Mouse (Mus musculus): ENCODE results near the gene Dnaaf3.
"Not testable (repeated sequence)": the region's sequence is repeated elsewhere in the genome, so short reads cannot be mapped to it uniquely, and the experiment has no call there.

Gene Dnaaf3

DNA sequence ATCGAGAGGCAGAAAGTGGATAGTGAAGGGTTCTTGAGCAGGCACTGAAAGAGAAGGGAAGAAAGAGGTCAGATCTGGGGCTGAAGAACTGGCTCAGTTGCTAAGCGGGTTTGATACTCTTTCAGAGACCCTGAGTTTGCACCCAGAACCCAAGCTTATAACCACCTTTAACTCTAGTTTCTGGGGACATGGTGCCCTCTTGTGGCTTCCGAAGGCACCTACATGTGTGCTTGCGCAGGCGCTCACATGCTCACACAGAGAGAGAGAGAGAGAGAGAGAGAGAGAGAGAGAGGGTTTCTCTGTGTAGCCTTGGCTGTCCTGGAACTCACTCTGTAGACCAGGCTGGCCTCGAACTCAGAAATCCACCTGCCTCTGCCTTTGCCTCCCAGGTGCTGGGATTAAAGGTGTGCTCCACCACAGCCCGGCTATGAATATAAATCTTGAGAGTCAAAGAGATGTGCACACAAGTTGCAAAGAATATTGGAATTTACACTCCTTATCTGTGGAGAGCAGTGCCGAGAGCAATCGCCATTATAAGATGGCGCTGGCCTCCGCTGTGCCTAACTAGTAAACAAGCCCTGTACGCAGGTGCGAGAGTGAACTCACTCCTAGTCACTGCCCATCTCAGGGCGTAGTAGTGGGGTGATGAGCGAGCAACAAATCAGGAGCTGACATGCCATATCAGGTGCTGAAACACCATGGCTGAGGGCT, 7.9 kb downstream of the Dnaaf3 start, which contains the start of gene Tnni3:
TSS of gene Tnni3 (minus strand) at position 18 of the 711 bp plus-strand sequence.
- not testable (repeated sequence) for TF ChIP-seq GATA4 (IDR thresholded peaks at IDR 0.05; ENCODE audit: insufficient replicate concordance, low read length)

DNA sequence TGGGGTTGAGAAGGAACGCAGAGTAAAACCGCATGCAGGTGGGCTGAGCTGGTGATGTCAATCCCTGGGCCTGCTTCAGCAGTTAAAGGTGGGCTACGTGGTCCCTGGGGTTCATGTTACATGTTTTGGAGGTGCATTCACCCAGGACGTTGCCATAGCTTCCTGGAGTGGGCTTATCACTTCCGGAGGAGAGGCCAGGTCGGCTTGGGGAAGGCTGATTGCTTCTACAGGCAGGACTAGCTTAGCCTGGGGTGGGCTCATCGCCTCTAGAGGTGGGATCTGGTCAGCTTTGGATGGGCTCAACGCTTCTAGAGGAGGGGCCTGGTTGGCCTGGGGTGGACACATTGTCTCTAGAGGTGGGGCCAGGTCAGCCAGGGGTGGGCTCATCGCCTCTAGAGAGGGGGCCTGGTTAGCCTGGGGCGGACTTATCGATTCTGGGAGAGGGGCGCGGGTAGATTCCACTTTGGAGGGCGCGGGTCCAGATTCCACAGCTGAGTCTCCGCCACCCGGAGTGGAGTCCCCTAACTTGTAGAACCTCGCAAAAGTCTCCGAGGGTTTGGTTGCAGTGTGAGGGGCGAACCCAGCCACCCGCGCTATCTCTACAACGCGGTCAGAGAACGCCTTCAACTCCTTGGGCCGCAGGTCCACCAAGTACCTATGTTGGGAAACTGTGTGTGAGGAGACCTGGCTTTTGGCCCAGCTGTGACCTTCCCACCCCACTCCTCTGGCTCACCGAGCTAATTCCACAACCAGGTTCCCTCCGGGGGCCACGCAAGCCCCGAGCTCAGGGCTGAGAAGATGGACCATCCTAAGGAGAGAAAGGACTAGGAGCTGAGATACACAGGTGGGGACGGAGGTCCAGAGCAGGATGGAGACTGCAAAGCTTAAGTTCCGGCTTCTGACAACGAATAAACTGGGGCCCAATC, 8.8 kb downstream of the Dnaaf3 start:
- TF ChIP-seq GATA4 (IDR thresholded peaks at IDR 0.05; ENCODE audit: insufficient replicate concordance, low read length): no peak

DNA sequence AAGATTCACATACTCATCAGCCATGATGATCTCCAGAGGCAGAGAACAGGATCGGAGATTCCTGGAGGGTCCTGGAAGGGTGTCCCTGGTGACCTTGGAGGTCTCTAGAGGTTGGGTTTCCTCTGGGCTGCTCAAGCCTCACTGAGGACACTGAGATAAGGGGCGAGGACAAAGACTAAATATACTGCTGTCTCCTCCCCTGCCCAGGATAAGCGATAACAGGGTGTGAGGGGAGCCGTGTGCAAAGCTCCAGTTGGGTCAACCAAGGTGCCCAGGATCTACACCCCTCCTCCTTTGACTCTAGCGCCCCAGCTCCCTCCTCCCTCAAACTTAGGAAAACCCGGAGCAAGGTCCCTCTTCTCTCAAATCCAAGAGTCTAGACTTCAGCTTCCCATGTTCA, 10.0 kb downstream of the Dnaaf3 start:
- no peak for TF ChIP-seq GATA4 (IDR thresholded peaks at IDR 0.05; ENCODE audit: insufficient replicate concordance, low read length)

DNA sequence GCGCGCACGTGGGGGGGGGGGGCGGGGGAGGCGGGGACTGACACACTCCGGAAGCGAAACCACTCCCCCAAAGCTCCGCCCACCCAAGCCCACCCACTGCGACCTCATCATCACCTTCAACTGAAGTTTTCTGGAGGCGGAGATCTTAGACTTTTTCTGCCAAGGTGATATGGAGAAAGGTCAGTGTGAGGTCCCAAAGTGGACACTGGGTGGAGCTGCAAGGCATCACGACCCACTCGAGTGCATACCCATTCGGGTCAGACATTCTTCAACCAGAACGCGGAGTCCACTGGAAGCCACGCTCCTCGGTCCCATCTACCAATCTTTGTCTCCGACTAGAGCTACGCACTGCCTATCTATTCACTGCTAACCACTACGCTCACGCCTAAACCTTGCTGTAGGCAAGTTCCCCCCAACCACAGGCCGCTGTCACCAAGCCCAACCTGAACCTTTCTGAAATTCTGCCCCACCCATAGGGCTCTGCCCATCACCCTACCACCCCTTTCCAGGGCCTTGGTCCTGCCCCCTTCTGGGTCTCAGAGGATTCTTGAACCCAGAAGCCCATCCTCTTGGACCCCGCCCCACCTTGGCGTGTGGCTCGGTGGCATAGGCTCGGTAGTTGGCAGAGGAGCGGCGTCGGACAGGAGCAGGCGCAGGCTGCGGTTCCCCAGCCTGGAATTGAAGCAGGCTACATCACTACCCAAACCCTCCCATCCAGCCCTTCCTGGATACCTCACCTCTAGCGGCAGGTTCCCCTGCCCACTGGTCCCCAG, 10.8 kb downstream of the Dnaaf3 start:
- no peak for TF ChIP-seq GATA4 (IDR thresholded peaks at IDR 0.05; ENCODE audit: insufficient replicate concordance, low read length)

DNA sequence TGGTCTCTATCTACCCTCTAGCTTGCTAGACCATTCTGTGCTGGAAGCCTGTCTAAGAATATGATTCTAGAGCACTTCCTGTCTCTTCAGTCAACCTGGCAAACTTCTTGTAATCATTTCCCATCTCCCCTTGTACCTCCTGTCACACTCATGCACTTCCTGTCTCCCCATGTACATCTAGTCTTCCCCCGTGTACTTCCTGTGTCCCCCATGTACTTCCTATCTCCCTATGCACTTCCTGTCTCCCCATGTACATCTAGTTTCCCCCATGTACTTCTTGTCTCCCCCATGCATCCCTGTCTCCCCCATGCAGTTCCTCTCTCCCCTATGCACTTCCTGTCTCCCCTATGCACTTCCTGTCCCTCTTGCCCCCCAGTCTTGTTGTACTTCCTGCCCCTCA, 13.8 kb downstream of the Dnaaf3 start:
- no peak for TF ChIP-seq GATA4 (IDR thresholded peaks at IDR 0.05; ENCODE audit: insufficient replicate concordance, low read length)

DNA sequence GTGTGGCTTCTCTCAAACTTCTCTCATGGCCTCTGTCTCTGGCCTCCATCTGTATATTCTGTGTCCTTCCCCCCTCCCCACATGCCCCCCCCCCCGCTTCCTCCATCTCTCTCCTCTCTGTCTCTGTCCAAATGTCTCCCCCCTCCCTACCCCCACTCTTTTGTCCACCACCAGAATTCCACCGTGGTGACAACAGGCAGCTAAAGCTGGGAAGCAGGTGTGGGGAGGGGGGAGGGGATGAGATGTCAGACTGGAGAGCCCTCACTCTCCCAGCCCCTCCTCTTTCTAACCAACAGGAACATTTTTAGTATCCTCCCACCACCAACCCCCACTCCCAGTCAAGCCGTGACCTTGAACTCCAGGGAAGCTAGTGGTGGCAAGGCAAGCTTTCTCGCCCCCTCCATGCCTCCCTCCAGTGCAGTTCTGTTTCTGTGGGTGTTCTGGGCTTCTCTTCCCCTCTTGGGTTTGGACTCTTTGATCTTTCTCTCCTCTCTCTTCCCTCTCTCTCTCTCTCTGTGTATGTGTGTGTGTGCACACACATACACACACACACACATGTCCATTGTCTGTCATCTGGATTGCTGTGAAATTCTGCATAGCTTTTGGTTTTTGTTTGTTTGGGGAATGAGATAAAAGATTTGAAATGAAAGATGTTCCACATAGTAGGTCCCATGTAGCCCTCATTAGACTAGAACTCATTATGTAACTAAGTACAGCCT, 15.8 kb downstream of the Dnaaf3 start, which contains the start of gene Tnnt1:
TSS of gene Tnnt1 (minus strand) at position 51 of the 719 bp plus-strand sequence.
- no peak for TF ChIP-seq GATA4 (IDR thresholded peaks at IDR 0.05; ENCODE audit: insufficient replicate concordance, low read length)

DNA sequence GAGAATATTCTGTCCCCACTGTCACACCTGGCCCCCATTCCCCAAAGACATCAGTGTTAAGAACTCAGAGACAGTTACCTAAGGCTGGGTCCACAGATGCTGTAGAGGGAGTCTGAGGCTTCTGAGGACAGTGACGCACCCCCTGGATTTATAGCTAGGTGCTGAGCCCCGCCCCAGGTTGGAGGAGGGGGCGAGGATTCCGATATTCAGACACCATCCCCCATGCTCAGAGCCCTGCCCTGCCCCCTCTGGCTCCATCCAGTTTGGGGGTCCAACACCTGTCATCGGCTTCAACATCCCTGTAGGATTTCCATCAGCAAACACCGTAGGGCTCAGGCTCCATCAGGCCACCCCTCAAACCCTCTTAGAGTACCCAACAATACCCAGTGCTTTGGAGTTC, 16.4 kb downstream of the Dnaaf3 start:
- TF ChIP-seq GATA4 (IDR thresholded peaks at IDR 0.05; ENCODE audit: insufficient replicate concordance, low read length): no peak

DNA sequence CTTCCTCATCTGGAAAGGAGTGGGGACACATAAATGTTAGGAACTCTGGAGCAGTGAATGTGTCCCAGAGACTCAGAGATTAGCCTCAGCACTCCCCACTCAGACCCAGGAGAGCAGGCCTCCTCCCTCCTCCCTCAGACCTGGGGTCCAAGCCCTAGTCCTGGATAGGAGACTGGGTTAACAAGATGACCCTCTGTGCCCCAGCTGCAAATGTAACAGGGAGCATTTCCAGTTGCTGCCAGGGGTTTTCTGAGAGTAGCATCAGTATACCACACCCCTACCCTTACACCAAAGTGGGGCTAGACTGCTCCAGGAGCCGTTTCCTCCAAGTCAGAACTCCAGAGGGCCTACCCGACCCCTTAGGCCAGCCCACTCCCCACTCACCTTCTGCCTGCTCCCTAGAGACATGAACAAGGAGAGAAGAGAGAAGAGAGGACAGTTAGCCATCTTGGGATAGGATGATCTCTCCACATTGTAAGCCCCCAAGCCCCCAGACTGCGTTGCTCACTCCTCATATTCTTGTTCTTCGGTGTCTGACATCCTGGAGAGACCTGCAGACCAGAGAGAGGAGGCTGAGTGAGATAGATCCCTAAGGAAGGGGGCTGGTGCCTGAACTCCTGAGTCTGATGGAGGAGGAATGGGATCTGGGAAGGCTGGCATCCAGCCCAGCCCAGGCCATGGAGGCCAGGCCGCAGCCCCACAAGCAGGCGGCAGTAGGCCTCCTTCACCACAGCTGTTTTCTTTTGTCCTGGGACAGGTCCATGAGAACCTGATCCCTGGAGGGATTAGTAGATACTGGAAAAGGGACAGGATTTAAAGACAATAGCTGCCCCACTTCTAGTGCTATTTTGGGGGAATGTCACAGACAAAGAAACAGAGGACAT, 18.2 kb downstream of the Dnaaf3 start:
- no peak for TF ChIP-seq GATA4 (IDR thresholded peaks at IDR 0.05; ENCODE audit: insufficient replicate concordance, low read length)

DNA sequence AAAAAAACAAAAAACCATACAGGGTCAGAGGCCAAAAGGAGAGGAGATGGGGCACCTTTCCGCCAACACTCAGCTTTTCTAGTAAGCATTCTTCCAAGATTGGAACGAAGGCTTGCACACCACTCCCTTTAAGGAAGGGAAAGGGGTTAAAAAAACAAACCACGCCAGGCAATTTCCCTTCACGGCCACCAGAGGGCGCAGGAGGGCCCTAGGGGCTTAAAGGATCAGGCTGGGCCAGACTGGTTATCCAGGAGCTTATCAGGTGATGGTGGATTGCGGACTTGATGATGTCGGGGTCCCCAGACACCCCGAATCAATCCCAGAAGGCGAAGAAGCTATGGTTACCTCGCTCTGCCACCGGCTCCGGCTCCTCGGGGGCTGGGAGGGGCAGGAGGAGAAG, 19.0 kb downstream of the Dnaaf3 start:
- no peak for TF ChIP-seq GATA4 (IDR thresholded peaks at IDR 0.05; ENCODE audit: insufficient replicate concordance, low read length)

DNA sequence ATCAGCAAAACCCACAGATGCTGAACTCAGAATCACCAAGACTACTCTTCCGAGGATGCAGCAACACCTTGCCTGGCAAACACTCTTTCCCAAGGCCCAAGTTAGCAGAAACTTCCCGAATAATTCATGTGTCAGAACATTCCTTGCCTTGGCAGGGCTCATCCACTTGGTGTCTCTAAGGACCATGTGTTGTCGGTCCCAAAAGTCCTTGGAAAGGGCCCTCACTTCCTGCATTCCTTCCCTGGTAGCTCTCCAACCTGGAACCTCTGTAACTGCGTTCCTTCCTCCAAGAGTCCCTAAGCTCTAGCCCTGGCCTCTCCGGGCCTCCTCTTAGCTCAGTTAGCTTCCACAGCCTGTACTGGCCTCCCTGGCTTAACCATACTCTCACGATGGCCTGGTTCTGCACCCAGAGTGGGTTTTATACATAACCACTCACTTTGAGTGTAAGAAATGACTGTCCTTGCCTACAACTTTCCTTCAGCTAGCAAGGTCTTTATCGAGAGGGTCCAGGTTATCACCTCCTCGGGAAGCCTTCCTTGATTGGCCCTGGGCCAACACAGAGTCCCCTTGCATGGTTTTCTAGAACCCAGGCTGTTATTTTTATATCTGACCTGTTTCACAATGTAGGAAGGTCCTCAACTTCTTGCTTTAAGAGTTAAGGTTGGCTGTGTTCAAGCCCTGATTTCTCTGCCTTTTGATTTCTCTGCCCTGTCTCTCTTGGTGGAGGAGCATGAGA, 20.6 kb downstream of the Dnaaf3 start:
- no peak for TF ChIP-seq GATA4 (IDR thresholded peaks at IDR 0.05; ENCODE audit: insufficient replicate concordance, low read length)

DNA sequence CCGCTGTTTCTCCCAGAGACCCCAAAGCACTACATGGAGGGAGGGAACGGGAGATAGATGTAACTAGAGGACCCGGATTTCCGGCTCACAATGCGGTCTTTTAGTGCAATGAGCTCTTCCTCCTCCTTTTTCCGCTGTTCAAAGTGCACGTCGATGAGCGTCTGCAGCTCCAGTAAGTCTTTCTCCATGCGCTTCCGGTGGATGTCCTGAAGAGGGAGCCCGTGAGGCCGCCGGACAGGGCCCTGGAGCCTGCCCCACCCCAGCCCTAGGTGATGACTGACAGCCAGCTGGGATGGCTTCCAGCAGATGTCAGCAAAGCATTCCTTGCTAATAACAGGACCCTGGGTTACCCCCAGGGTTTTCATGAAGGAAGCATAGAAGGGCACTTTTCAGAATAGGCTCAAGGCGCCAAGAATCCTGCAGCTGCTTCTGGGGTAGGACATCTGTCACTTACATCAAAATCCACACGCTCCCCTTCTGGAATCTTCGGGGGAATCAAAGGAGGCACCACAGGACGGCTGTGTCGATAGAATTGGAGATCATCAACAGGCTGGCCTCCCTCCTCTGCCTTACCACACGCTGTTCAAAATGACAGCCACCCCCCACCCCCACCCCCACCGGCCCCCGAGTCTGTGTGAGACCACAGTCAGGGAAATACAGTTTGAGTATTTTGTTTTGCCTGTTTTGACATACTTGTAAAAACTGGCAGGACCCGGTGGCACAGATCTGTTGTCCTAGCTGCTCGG, 22.2 kb downstream of the Dnaaf3 start:
- no peak for TF ChIP-seq GATA4 (IDR thresholded peaks at IDR 0.05; ENCODE audit: insufficient replicate concordance, low read length)

DNA sequence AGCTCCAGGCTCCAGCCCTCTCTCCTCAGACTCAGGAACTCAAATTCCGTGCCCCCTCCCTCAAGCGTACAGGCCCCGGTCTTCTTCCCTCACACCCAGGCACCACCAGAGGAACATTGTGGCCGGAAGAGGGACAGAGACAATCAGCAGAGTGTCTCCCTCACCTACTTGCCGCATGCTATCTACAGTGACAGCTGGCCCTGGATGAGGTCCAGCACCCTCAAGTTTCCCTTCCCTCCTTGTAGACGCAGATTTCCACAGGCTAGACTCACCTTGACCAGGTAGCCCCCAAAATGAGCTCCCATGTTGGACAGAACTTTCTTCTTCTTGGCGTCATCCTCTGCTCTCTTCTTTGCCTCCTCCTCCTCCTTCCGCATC, 23.5 kb downstream of the Dnaaf3 start:
- no peak for TF ChIP-seq GATA4 (IDR thresholded peaks at IDR 0.05; ENCODE audit: insufficient replicate concordance, low read length)

Measured in liver, adult (tissue).